Mouse (Mus musculus): ENCODE data around the gene Ccdc181. TPM values are rescaled to one million over a fixed set of nuclear protein-coding genes. Genes with fewer than 3 reads are reported as not detected.

Gene Ccdc181
- total and polyA plus RNA-seq, 2 experiments = 0.91 to 3.9 TPM

DNA sequence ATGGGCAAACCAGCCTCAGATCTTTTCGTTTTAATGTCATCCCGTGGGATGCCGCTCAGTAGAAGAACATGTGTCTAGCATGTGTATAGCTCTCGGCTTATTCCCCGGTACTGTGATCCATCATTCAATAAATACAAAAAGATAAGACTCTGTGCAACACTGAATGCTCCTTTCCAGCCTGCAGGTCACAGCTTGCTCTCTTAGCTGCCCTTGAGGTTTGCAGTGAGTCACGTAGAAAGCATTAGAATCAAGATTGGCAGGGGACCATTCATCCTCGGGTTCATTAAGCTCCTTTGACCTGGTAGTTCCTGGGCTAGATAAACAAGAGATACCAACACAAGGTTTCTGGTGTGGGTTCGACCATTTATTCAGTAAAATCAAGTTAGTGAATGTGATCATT is 32.6 kb upstream of the Ccdc181 start:
- DNase-seq (ENCODE audit: extremely low read depth, low read depth, low spot score) = peak; percentile 58
- Histone ChIP-seq H3K4me1 (ENCODE audit: control insufficient read depth, insufficient read depth, low read length) (no peaks in the 10 kb centered on the region), H3K79me2 (ENCODE audit: control insufficient read depth, insufficient read depth, low read length) (no peaks in the 10 kb centered on the region), H3K27ac (replicated peaks; ENCODE audit: insufficient read depth, low read depth, low read length) (no peak overlapping the region), H3K36me3 (ENCODE audit: control insufficient read depth, insufficient read depth, low read length) (no peaks in the 10 kb centered on the region), H3K4me3 (ENCODE audit: insufficient read depth, low read depth, low read length) (no peak overlapping the region), H3K9ac (ENCODE audit: low read depth, low read length) (no peak overlapping the region), H3K27me3 (ENCODE audit: control insufficient read depth, insufficient read depth, low read length) (no peaks in the 10 kb centered on the region)
- TF ChIP-seq POLR2A (IDR thresholded peaks at IDR 0.05; ENCODE audit: extremely low read depth, insufficient read depth, low read length) (no peak), CTCF (IDR thresholded peaks at IDR 0.05; ENCODE audit: low read depth, low read length) (no peak)
- WGBS = 53% methylated on average over 8 of the region's 8 CpGs

DNA sequence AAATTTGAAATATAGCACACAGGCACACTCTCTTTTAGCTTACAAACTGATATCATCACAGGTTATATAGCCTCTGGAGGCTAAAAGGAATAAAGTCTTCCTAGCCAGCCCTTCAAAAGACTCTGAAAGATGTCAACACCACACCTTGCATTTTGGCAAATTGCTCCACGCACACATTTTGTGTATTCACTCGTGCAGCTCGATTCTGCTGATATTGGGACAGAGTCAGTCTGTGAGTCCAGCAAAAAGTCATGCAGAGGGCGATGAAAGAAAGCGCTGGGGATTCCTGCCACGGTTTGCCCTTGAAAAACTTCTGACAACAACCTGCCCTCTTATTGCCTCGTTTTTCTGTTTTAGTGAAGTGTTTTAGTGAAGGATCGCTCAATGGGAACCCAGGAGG is 27.9 kb upstream of the Ccdc181 start:
- peak overlapping the region; percentile 4; the same call in 1 of the 2 replicates for H3K4me3 ChIP-seq (ENCODE audit: insufficient read depth, low read depth, low read length)

DNA sequence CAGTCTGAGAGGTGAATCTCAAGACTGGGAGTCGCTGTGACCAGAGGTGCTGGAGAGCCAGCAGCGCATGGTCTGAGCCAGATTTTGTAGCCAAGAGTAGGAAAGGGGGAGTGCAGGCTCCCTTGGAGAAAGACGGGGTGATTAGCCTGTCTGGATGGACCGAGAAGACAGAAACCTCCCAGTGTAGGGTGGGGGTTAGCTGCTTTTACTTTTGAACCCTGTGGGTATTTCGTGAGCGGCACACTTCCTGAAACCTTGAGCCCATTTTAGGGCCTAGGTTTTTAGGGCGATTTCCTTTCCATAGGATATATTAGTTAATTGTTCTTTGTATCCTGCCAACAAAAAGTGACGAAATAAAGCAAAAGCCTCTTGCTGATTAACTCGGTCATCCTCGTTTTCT is 27.4 kb upstream of the Ccdc181 start:
- Histone ChIP-seq H3K4me1 (ENCODE audit: control insufficient read depth, insufficient read depth, low read length) (no peaks in the 10 kb centered on the region), H3K36me3 (ENCODE audit: control insufficient read depth, insufficient read depth, low read length) (no peaks in the 10 kb centered on the region), H3K27ac (replicated peaks; ENCODE audit: insufficient read depth, low read depth, low read length) (peak overlapping the region; percentile 65), H3K4me3 (ENCODE audit: insufficient read depth, low read depth, low read length) (peak overlapping the region; percentile 4; the same call in 1 of the 2 replicates), H3K27me3 (ENCODE audit: control insufficient read depth, insufficient read depth, low read length) (no peaks in the 10 kb centered on the region), H3K9ac (ENCODE audit: low read depth, low read length) (peak overlapping the region; percentile 68), H3K79me2 (ENCODE audit: control insufficient read depth, insufficient read depth, low read length) (peaks cover 12% of the 10 kb centered on the region; the same call in 1 of the 2 replicates)
- TF ChIP-seq POLR2A (IDR thresholded peaks at IDR 0.05; ENCODE audit: extremely low read depth, insufficient read depth, low read length) (no peak), CTCF (IDR thresholded peaks at IDR 0.05; ENCODE audit: low read depth, low read length) (no peak)
- WGBS = 5% methylated on average over 10 of the region's 10 CpGs
- DNase-seq (ENCODE audit: extremely low read depth, low read depth, low spot score) = peak; percentile 73

More for the DNA sequence above, 27.9 kb upstream of the Ccdc181 start:
- Histone ChIP-seq H3K4me1 (ENCODE audit: control insufficient read depth, insufficient read depth, low read length) (no peaks in the 10 kb centered on the region), H3K27me3 (ENCODE audit: control insufficient read depth, insufficient read depth, low read length) (no peaks in the 10 kb centered on the region), H3K79me2 (ENCODE audit: control insufficient read depth, insufficient read depth, low read length) (peaks cover 9% of the 10 kb centered on the region; the same call in 1 of the 2 replicates), H3K36me3 (ENCODE audit: control insufficient read depth, insufficient read depth, low read length) (no peaks in the 10 kb centered on the region), H3K27ac (replicated peaks; ENCODE audit: insufficient read depth, low read depth, low read length) (peak overlapping the region; percentile 65), H3K9ac (ENCODE audit: low read depth, low read length) (peak overlapping the region; percentile 68)
- no peak for TF ChIP-seq CTCF (IDR thresholded peaks at IDR 0.05; ENCODE audit: low read depth, low read length)
- TF ChIP-seq POLR2A (IDR thresholded peaks at IDR 0.05; ENCODE audit: extremely low read depth, insufficient read depth, low read length) = no peak
- DNase-seq (ENCODE audit: extremely low read depth, low read depth, low spot score) = peak; percentile 85
- WGBS = 12% methylated on average over 8 of the region's 8 CpGs

DNA sequence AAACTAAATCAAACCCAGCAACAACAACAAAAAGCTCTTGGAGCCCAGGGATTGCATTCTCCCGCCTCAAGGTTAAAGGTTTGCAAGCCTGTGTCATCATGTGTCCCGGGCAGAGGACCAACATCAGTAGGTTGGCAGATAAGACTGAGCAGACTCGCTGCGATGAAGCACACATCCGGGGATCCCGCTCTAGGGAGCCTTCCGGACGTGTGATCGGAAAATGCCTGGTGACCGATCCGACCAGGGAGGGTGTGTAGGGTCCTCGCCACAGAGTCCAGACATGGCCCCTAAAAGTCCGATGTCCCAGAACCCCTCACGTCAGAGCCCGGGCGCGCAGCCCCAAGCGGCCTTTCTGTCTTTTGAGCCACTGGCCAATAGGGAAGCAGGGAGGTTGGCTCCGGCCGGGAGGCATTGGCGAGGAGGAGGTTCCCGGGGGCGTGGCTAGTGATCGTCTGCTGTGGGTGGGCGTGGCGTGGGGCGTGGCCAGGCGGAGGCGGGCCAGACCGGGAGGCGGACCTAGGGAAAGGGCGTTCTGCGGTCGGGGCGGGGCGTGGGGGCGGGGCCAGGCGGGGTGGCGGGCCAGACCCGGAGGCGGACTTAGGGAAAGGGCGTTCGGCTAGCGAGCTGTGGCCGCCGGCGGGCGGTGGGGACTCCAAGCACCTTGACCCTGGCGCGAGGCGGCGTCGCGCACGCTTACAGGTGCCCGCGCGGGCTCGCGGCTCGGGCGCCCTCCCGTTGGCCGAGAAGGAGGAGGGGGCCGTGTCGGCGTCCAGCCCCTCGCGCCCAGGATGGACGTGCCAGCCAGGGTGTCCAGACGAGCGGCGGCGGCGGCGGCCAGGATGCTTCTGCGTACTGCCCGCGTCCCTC is 26.7 kb upstream of the Ccdc181 start, which contains the start of gene Slc19a2:
Gene Slc19a2 (plus strand): TSS at position 582 of the 867 bp plus-strand sequence.
- under 1% methylated on average over 61 of the region's 79 CpGs for WGBS
- peak within 1 kb of the TSS; percentile 90 for H3K27ac ChIP-seq (replicated peaks; ENCODE audit: insufficient read depth, low read depth, low read length)
- H3K36me3 ChIP-seq (ENCODE audit: control insufficient read depth, insufficient read depth, low read length) = no peaks in the 10 kb centered on the region
- H3K4me3 ChIP-seq (ENCODE audit: insufficient read depth, low read depth, low read length) = peak within 1 kb of the TSS; percentile 90
- peak; percentile 97 for DNase-seq (ENCODE audit: extremely low read depth, low read depth, low spot score)
- H3K27me3 ChIP-seq (ENCODE audit: control insufficient read depth, insufficient read depth, low read length) = no peaks in the 10 kb centered on the region
- peak within 1 kb of the TSS; percentile 93 for H3K9ac ChIP-seq (ENCODE audit: low read depth, low read length)
- H3K4me1 ChIP-seq (ENCODE audit: control insufficient read depth, insufficient read depth, low read length) = no peaks in the 10 kb centered on the region
- TF ChIP-seq POLR2A (IDR thresholded peaks at IDR 0.05; ENCODE audit: extremely low read depth, insufficient read depth, low read length) (peak; percentile 89), CTCF (IDR thresholded peaks at IDR 0.05; ENCODE audit: low read depth, low read length) (no peak)
- H3K79me2 ChIP-seq (ENCODE audit: control insufficient read depth, insufficient read depth, low read length) = peaks cover 18% of the 10 kb centered on the region; the same call in 1 of the 2 replicates

DNA sequence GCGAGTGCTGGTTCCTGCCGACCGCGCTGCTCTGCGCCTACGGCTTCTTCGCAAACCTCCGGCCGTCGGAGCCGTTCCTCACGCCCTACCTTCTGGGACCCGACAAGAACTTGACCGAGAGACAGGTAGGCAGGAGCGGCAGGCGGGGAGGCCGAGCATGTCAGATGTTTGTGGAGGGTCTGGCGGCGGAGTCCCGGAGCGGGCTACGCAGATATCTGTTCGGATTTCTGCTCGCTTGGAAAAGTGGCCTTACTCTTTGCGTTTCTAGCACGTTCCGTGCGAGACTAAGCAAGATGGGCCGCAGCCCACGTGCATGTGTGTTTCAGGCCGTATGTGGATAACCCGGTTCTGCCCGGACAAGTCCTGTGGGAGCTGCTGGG is 26.1 kb upstream of the Ccdc181 start:
- H3K4me1 ChIP-seq (ENCODE audit: control insufficient read depth, insufficient read depth, low read length) = peaks cover 5% of the 10 kb centered on the region
- TF ChIP-seq CTCF (IDR thresholded peaks at IDR 0.05; ENCODE audit: low read depth, low read length) (no peak), POLR2A (IDR thresholded peaks at IDR 0.05; ENCODE audit: extremely low read depth, insufficient read depth, low read length) (no peak)
- H3K4me3 ChIP-seq (ENCODE audit: insufficient read depth, low read depth, low read length) = peak overlapping the region; percentile 90
- H3K27ac ChIP-seq (replicated peaks; ENCODE audit: insufficient read depth, low read depth, low read length) = peak overlapping the region; percentile 90
- WGBS = under 1% methylated on average over 33 of the region's 33 CpGs
- peak overlapping the region; percentile 93 for H3K9ac ChIP-seq (ENCODE audit: low read depth, low read length)
- H3K27me3 ChIP-seq (ENCODE audit: control insufficient read depth, insufficient read depth, low read length) = no peaks in the 10 kb centered on the region
- DNase-seq (ENCODE audit: extremely low read depth, low read depth, low spot score) = no peak
- 0 out of 2 replicates have a peak, but pooled peaks cover 1% of the 10 kb centered on the region for H3K36me3 ChIP-seq (ENCODE audit: control insufficient read depth, insufficient read depth, low read length)
- H3K79me2 ChIP-seq (ENCODE audit: control insufficient read depth, insufficient read depth, low read length) = peaks cover 24% of the 10 kb centered on the region; the same call in 1 of the 2 replicates
